Mouse (Mus musculus) cerebellum, postnatal 4 days (tissue): Measurements from ENCODE around the gene Il1r1.

Experiments
- DNase-seq, 2 experiments: peaks; one replicate each; pipeline ENCODE4 v3.0.0; 2022; ENCODE audit warnings: low spot score in 2 of 2, mixed read lengths in 1 of 2

The Il1r1 gene

DNA sequence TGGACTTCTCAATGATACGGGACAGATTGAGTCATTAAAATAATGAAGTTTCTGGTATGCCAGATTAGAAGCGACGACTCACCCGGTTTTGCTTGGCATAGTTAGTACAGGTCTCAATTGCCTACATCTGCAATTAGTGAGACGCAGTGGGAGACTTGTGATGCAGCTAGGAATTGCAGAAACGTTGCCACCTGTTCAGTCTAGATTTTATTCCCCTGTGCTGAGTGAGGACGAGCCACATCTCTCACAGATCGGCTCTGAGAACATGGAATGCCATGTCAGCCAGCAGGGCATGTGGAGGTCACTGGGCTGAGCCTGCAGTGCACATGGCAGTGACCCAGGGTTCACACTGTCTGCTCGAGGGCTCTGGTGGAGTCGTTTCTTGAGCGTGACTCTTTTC, 137.9 kb downstream of the Il1r1 start:
- DNase-seq, result no peak
